Mouse (Mus musculus): ENCODE results near the gene Cacng6.

Gene Cacng6

GRCm38 (mm10) chr7:3468614-3469013, 44.6 kb downstream of the Cacng6 start:
- DNase-seq (ENCODE audit: low spot score), result no peak

GRCm38 (mm10) chr7:3472774-3473173, 48.8 kb downstream of the Cacng6 start:
- no peak for DNase-seq (ENCODE audit: low spot score)

- no peak for DNase-seq (ENCODE audit: low spot score)
Measured at GRCm38 (mm10) chr7:3474291-3475080, 50.5 kb downstream of the Cacng6 start.

GRCm38 (mm10) chr7:3476728-3477127, 52.7 kb downstream of the Cacng6 start:
- DNase-seq (ENCODE audit: low spot score), result no peak

- DNase-seq (ENCODE audit: low spot score), result no peak
Measured at GRCm38 (mm10) chr7:3481948-3482608, 58.1 kb downstream of the Cacng6 start.

Measured in c-Kit-positive CD71-positive TER-119-positive erythroid progenitor cells, embryonic 14.5 days (primary cell).